Mouse (Mus musculus) kidney, adult 8-10 months (tissue): ENCODE data around the gene Fap.

Experiments
- DNase-seq, 2 experiments: peaks; one replicate each; pipeline ENCODE4 v3.0.0; 2022

Fap gene

GRCm38 (mm10) chr2:62573753-62574159, at the start of gene Fap:
Gene Fap, minus strand, starts transcription at chr2:62574075.
- DNase-seq, result no peak

- DNase-seq, result no peak
Observed at GRCm38 (mm10) chr2:62623024-62623441, 49.2 kb upstream of the Fap start.

GRCm38 (mm10) chr2:62619679-62620078, 45.8 kb upstream of the Fap start:
- DNase-seq, result no peak

- no peak for DNase-seq
Observed at GRCm38 (mm10) chr2:62618934-62619341, 45.1 kb upstream of the Fap start.

GRCm38 (mm10) chr2:62613133-62613532, 39.3 kb upstream of the Fap start:
- no peak for DNase-seq

GRCm38 (mm10) chr2:62606205-62606604, 32.3 kb upstream of the Fap start:
- no peak for DNase-seq

- no peak for DNase-seq
Observed at GRCm38 (mm10) chr2:62603530-62603929, 29.7 kb upstream of the Fap start.

GRCm38 (mm10) chr2:62596586-62596985, 22.7 kb upstream of the Fap start:
- no peak for DNase-seq

- DNase-seq, result no peak
Observed at GRCm38 (mm10) chr2:62594491-62594890, 20.6 kb upstream of the Fap start.

- DNase-seq, result no peak
Observed at GRCm38 (mm10) chr2:62591555-62591954, 17.7 kb upstream of the Fap start.

- no peak for DNase-seq
Observed at GRCm38 (mm10) chr2:62589333-62589732, 15.5 kb upstream of the Fap start.

GRCm38 (mm10) chr2:62585769-62586168, 11.9 kb upstream of the Fap start:
- DNase-seq, result no peak

- no peak for DNase-seq
Observed at GRCm38 (mm10) chr2:62574962-62575361, 1.1 kb upstream of the Fap start.

- DNase-seq, result no peak
Observed at GRCm38 (mm10) chr2:62574250-62574649, 375 bp upstream of the Fap start.

GRCm38 (mm10) chr2:62573099-62573752, 649 bp downstream of the Fap start:
- no peak for DNase-seq

- no peak for DNase-seq
Observed at GRCm38 (mm10) chr2:62564687-62565086, 9.2 kb downstream of the Fap start.

GRCm38 (mm10) chr2:62562661-62563485, 11.0 kb downstream of the Fap start:
- DNase-seq, result no peak

- DNase-seq, result no peak
Observed at GRCm38 (mm10) chr2:62557417-62557816, 16.5 kb downstream of the Fap start.

- DNase-seq, result no peak
Observed at GRCm38 (mm10) chr2:62556349-62556748, 17.5 kb downstream of the Fap start.

- no peak for DNase-seq
Observed at GRCm38 (mm10) chr2:62549659-62550058, 24.2 kb downstream of the Fap start.

GRCm38 (mm10) chr2:62549131-62549530, 24.7 kb downstream of the Fap start:
- no peak for DNase-seq

- no peak for DNase-seq
Observed at GRCm38 (mm10) chr2:62548104-62548503, 25.8 kb downstream of the Fap start.

GRCm38 (mm10) chr2:62535483-62535882, 38.4 kb downstream of the Fap start:
- DNase-seq, result no peak

GRCm38 (mm10) chr2:62531065-62531464, 42.8 kb downstream of the Fap start:
- peak in 1 of 2 experiments; percentile 2 for DNase-seq
